Mouse (Mus musculus) leukemia stem cell, adult 10-12 weeks (primary cell): Measurements from ENCODE around the gene Acad12. TPM values are rescaled to one million over a fixed set of nuclear protein-coding genes. Genes with fewer than 3 reads are reported as not detected.

Source experiments
- polyA plus RNA-seq: library from polyadenylated mRNA; stranded (reverse); fragments of >175 nt; gene quantifications from 2 replicates; pipeline ENCODE4 v1.2.3, GENCODE M21; 2012; ENCODE audit warnings: low replicate concordance

The Acad12 gene
- polyA plus RNA-seq = 0.84 and 0.98 TPM in 2 replicates

DNA sequence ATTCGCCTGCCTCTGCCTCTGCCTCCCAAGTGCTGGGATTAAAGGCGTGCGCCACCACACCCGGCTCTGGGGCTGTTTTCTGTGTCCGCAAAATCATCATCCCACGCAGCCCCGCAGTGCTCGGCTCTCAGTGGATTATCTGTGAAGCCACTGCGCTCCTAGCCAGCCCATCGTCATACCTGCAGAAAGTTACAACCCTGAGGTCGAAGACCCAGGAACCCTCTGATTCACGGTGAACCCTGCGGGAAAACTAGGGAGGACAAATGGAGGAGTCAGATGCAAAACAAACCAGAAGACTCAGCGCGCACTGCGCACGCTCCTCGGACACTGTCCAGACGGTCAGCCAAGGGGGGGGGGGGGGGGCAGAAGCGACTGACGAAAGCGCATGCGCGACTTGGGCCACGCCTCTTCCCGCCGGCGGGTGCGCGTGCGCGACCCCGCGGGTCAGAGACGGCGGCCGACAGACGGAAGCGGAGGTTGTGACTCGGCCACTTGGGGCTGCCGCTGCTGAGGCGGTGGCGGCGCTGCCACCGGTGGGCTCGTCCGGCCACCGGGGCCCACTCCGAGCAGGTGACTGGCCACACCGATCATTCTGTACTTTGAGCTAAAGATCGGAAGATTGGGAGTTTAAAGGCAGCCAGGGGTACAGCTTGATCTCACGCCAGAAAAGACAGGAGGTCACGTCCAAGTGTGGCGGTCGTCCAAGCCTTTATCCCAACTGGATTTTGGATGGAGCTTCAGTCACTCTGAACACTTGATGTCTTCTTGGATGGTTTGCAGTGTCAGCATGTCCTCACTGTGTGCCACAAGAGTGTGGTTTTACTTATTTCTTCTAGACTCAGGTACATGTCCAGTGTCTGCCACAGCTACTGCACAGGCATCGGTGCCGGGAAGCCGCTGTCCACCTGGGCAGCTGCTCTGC is at the start of gene Acad12:
Acad12 (minus strand) TSS at position 347 of the 922 bp plus-strand sequence.

DNA sequence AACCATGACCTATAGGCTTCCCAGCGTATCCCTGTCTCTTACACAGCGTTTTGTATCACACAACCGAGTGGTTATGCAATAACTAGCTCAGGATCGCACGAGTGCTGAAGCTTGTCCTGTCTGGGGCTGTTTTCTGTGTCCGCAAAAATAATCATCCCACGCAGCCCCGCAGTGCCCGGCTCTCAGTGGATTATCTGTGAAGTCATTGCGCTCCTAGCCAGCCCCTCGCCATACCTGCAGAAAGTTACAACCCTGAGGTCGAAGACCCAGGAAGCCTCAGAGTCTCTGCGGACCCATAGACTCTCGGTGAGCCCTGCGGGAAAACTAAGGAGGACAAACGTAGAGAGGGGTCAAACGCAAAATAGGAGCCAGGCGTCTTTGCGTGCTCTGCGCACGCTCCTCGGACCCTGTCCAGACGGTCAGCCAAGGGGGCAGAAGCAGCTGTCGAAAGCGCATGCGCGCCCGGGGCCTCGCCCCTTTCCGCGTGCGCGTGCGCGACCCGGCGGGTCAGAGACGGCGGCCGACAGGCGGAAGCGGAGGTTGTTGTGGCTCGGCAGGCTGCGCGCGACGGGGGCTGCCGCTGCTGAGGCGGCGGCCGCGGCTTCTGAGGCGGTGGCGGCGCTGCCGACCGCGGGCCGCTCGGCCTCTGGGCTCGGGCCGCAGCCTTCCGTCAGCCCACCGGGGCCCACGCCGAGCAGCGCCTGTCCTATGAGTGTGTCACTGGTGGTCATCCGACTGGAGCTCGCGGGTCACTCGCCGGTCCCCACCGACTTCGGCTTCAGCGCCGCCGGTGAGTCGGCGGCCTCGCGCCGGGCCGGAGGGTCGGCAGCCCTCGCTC is 41.5 kb upstream of the Acad12 start, which contains the start of the genes Acad10 and Brap:
Acad10 (minus strand) TSS at position 456 of the 838 bp plus-strand sequence.
Brap (plus strand) TSS at position 505 of the 838 bp plus-strand sequence.

DNA sequence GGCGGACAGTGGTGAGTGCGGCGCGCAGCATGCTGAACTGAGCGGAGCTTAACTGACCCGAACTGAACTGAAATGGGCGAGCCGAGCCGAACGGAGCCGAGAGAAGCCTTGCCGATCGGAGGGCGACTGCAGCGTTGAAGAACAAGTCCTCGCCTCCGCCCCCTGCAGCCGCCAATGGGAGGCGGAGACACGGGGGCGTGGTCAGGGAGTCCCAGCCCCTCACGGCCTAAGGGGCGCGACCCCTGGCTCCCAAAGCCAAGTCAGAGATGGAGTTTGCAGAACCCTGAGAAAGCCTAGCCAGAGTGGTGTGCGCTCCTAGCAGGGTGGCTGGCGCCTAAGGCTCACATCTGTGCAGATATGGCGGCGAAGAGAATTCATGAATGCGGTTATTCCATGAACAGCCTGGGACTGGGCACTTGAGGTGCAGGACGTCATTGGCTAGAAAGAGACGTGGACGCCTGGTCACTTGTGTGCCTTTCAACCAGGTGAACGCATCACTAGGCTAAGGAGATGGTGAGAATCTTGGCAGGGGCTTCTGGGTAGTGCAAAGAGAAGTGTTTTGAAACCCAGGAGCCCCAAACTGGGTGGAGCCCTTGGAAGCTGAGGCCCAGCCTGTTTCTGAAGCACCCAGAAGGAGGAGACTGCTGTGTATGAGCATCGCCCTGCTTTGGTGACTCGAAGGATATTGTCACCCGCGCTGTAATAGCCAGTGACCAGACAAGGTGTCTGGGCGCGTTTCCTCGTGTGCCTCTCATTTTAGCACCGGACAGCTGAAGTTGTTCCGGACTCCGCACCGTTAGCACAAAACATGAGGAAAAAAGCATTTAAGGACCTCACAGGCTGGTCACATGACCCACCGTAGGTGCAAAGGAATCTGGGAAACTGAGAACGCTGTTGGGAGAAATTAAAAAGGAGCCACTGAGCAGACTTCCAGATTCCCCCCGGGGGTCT is 25.0 kb downstream of the Acad12 start, which contains the start of gene Aldh2:
Aldh2 (minus strand) TSS at position 374 of the 951 bp plus-strand sequence.

Other genes starting within 250 kb of the Acad12 start
- gene Trafd1, start 233.3 kb downstream of the Acad12 start, polyA plus RNA-seq = 15.5 and 31.7 TPM in 2 replicates
- 1.7 and 5.3 TPM in 2 replicates for gene Naa25, start 221.0 kb downstream of the Acad12 start, polyA plus RNA-seq
- gene Tmem116, start 167.0 kb downstream of the Acad12 start, polyA plus RNA-seq = 0.27 and 1.1 TPM in 2 replicates
- 380 and 386 TPM in 2 replicates for gene Erp29, start 166.4 kb downstream of the Acad12 start, polyA plus RNA-seq
- gene Adam1b, start 115.5 kb downstream of the Acad12 start, polyA plus RNA-seq = not detected in 2 replicates
- gene Adam1a, start 73.5 kb downstream of the Acad12 start, polyA plus RNA-seq = 0.09 and 0.36 TPM in 2 replicates
- gene Gm42878, start 73.5 kb downstream of the Acad12 start, polyA plus RNA-seq = not detected in 2 replicates
- gene Mapkapk5, start 73.0 kb downstream of the Acad12 start, polyA plus RNA-seq = 24.9 and 74.3 TPM in 2 replicates
- 271 and 273 TPM in 2 replicates for gene Aldh2, start 25.1 kb downstream of the Acad12 start, polyA plus RNA-seq
- gene Acad10, start 41.6 kb upstream of the Acad12 start, polyA plus RNA-seq = 1.9 and 2.3 TPM in 2 replicates
- gene Brap, start 41.6 kb upstream of the Acad12 start, polyA plus RNA-seq = 8.3 and 14.7 TPM in 2 replicates
- gene Atxn2, start 92.4 kb upstream of the Acad12 start, polyA plus RNA-seq = 43.5 and 96.5 TPM in 2 replicates
- 156 and 416 TPM in 2 replicates for gene Sh2b3, start 218.7 kb upstream of the Acad12 start, polyA plus RNA-seq
- 16.1 and 62.8 TPM in 2 replicates for gene Pheta1, start 230.0 kb upstream of the Acad12 start, polyA plus RNA-seq